Mouse (Mus musculus): Measurements from ENCODE around the gene Gba. TPM values are rescaled to one million over a fixed set of nuclear protein-coding genes. Genes with fewer than 3 reads are reported as not detected.

Gba gene
- 14.6 and 18.2 TPM in 2 replicates for polyA plus RNA-seq (2012; rRNA removed)

DNA sequence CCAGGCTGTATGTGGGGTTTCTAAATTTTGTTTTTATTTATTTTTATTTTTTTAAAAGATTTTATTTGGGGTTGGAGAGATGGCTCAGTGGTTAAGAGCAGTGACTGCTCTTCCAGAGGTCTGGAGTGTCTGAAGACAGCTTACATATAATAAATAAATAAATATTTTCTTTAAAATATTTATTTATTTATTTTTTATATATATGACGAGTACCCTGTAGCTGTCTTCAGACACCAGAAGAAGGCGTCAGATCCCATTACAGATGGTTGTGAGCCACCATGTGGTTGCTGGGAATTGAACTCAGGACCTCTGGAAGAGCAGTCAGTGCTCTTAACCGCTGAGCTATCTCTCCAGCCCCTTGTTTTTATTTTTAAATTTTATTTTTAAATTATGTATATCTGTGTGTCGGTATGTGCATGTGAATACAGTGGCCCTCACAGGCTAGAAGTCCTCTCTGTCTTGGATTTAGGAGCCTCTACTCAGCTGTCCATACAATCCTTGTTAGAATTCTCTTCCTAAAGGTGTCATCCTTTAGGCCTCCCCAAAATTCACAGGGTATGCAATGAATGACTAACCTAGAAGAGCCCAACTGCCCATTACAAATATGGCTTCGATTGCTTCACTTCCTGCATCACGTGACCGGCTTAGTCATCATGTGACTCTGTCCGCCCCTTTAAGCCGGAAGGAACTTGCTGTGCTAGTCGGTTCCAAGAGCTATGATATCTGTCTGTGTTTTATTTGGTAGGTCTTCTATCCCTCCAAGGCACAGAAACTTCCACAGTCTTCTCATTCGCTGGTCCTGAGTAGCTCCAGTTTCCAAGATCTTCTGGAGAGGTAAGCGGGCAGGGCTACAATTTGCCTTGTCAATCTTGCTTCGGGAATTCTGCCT, at the start of gene Gba:
Gba (plus strand) TSS at position 676 of the 889 bp plus-strand sequence.

DNA sequence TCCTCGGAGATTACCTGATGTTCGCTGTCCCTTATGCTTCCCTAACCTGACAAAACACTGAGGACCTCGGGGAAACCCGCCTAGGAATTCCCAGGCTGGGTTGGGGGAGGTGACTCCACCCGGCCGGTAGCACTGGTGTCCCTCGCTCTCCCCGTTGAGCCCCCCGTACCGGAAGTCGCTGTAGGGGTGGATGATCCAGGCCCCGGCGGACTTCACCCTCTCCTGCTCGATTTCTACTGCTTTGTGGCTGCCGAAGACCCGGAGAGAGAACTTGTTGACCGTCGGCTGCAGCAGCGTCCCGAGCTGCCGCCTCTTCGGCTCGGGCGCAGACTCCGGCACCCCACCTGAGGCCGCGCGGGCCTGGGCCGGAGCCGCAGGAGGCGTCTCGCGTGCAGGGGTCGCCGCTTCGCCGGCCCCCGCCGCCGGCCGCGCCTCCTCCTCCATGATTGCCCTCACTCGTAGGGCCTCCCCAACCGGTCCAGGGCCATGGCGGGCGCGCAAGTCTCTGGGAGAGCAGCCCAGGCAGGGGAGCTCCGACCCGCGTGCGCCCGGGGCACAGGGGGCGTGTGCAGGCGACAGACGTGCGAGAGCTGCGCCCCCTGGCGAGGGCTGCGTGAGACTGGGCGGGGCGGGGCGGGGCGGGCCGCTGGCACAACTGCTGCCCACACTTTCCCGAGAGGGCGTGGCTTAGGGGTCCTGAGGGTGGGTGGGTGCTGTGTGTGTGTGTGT, 42.9 kb upstream of the Gba start, which contains the start of gene Hcn3:
Hcn3 (minus strand) TSS at position 581 of the 729 bp plus-strand sequence.

GRCm38 (mm10) chr3:89164506-89165267, 38.0 kb upstream of the Gba start, which contains the start of gene Clk2:
Gene Clk2, plus strand, starts transcription at chr3:89164795.

DNA sequence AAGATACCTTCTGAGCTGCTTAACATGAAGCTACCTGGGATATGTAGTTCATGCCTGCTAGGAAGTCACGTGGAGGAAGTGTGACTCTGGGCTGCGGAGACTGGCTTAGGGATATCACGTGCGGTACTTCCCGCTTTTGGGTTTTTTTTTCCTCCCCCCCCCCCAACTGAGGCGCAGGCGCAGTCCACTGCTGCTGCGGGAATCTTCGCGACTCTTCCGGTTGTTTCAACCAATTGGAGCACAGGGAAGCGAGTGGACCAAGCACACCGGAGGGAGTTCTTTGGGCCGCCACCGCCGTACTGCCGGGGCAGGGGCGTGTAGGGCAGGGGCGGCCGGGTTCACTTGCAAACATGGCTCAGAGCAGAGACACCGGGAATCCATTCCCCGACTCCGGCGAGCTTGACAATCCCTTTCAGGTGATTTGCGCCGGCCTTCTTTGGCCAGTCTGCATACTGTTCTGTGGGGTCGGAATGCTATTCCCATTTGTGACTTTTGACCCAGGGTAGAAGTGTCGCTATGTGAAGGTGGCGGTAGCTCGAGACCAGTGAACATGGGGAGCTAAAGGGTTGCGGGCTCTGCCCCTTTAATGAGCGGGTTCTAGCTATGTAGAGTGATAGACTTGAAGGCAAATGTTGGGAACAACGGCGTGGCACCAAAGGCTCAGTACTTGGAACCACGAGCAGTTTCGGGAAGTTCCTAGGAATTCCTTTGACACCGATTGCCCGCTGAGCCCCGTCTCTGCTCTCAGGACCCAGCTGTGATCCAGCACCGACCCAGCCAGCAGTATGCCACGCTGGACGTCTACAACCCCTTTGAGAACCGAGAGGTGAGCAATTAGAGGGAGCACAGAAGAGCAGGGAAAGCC, 25.3 kb upstream of the Gba start, which contains the start of gene Scamp3:
Scamp3 (plus strand) TSS at position 232 of the 865 bp plus-strand sequence.

GRCm38 (mm10) chr3:89183058-89183958, 19.4 kb upstream of the Gba start, which contains the start of gene Fam189b:
Gene Fam189b, plus strand, starts transcription at chr3:89183143.

DNA sequence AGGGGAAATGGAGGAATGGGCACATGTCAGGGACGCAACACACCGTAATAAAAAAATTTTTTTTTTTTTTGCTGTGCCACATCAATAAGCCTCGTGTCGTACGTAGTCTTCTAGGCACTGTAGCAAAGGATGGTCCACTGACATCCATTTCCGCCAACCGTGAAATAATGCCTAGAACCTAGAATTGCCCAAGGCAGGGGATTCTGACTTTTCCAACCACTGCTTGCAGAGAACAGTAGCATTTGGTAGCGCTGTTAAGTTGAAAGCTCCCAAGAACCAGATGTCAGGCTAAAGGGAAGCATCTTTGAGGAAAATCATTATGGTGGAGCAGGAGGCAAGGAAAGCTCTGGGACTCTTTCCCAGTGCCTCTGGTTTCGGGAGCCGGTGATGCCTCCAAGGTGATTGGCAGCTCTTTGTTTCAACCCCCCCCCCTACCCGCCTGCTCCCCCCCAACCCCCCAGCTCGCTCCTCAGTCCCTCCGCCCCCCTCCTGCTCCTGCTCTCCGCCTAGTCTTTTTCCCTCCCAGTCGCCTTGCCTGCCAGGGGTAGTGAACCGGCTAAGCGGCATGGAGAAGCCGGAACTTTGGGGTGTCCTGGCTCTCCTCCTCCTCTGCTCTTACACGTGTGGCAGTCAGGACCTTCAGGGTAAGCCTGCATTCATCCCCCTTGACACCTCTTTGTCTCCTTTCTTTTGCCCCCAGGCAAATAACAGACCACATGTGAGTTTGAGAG, 12.1 kb downstream of the Gba start, which contains the start of gene Thbs3:
Thbs3 (plus strand) TSS at position 500 of the 731 bp plus-strand sequence.

GRCm38 (mm10) chr3:89226900-89227299, 24.2 kb downstream of the Gba start, which contains the start of gene Mtx1:
Gene Mtx1, minus strand, starts transcription at chr3:89227088.

DNA sequence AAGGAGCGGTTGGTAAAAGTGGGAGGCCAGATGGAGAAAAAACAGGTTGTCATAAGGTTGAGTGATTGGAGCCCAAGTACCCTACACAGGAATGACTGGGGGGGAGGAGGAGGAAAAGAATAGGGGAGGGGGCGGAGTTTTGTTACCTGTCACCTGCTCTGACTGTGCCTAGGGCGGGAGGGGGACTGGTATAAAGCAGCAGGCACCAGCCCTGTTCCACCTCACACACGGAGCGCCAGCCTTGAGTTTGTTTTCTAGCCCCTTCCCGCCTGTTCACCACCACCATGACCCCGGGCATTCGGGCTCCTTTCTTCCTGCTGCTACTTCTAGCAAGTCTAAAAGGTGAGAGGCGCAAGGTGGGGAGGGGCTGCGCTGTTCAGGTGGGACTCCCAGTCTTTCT, 26.1 kb downstream of the Gba start, which contains the start of gene Muc1:
Muc1 (plus strand) TSS at position 222 of the 400 bp plus-strand sequence.

DNA sequence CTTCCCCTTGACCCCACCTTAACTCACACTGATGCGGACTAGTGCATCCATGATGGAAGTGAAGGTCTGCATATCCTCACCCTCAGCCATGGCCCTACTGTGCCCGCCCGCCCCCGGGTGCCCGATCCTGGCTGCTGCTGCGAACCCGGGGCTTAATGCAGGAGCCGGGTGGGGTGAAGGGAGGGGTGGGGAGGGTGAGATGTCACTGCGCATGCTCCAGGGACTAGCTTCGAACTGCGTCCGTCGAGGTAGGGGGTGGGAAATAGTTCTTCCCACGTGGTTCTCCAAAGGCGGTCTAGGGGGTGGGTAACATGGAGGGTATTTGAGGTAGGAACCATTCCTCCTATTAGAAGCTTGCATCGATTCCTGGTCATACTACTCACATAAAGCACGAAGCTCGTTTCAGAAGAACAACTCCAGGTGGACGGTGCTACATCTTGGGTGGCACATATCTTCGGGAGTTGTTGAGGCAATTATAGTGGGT, 43.0 kb downstream of the Gba start, which contains the start of gene Krtcap2:
Krtcap2 (plus strand) TSS at position 279 of the 484 bp plus-strand sequence.

GRCm38 (mm10) chr3:89246261-89247100, 43.8 kb downstream of the Gba start, which contains the start of gene Trim46:
Gene Trim46, minus strand, starts transcription at chr3:89246309.

Other genes starting within 250 kb of the Gba start
- 4.5 and 5.2 TPM in 2 replicates for gene Rusc1, start 109.6 kb upstream of the Gba start, polyA plus RNA-seq (2012; rRNA removed)
- not detected in 2 replicates for gene Gm43738, start 101.8 kb upstream of the Gba start, polyA plus RNA-seq (2012; rRNA removed)
- gene Fdps, start 101.0 kb upstream of the Gba start, polyA plus RNA-seq (2012; rRNA removed): 120 and 142 TPM in 2 replicates
- gene Pklr, start 66.8 kb upstream of the Gba start, polyA plus RNA-seq (2012; rRNA removed): 123 and 144 TPM in 2 replicates
- gene Hcn3, start 42.7 kb upstream of the Gba start, polyA plus RNA-seq (2012; rRNA removed): 0.23 and 0.28 TPM in 2 replicates
- gene Clk2, start 38.1 kb upstream of the Gba start, polyA plus RNA-seq (2012; rRNA removed): 26.2 and 28.4 TPM in 2 replicates
- 31.9 and 35.9 TPM in 2 replicates for gene Scamp3, start 25.5 kb upstream of the Gba start, polyA plus RNA-seq (2012; rRNA removed)
- 3.6 and 3.7 TPM in 2 replicates for gene Fam189b, start 19.8 kb upstream of the Gba start, polyA plus RNA-seq (2012; rRNA removed)
- 1.1 and 3.1 TPM in 2 replicates for gene Thbs3, start 12.3 kb downstream of the Gba start, polyA plus RNA-seq (2012; rRNA removed)
- 71.4 and 87.2 TPM in 2 replicates for gene Mtx1, start 24.2 kb downstream of the Gba start, polyA plus RNA-seq (2012; rRNA removed)
- 0.08 and 0.14 TPM in 2 replicates for gene Muc1, start 26.1 kb downstream of the Gba start, polyA plus RNA-seq (2012; rRNA removed)
- 23.3 and 25.5 TPM in 2 replicates for gene Krtcap2, start 43.0 kb downstream of the Gba start, polyA plus RNA-seq (2012; rRNA removed)
- gene Trim46, start 43.4 kb downstream of the Gba start, polyA plus RNA-seq (2012; rRNA removed): 0.19 and 0.23 TPM in 2 replicates
- gene Dpm3, start 56.4 kb downstream of the Gba start, polyA plus RNA-seq (2012; rRNA removed): 82.7 and 87.0 TPM in 2 replicates
- 14.5 and 16.6 TPM in 2 replicates for gene Slc50a1, start 67.6 kb downstream of the Gba start, polyA plus RNA-seq (2012; rRNA removed)
- gene Efna1, start 78.2 kb downstream of the Gba start, polyA plus RNA-seq (2012; rRNA removed): 3.6 and 3.7 TPM in 2 replicates
- gene Efna3, start 120.0 kb downstream of the Gba start, polyA plus RNA-seq (2012; rRNA removed): 0.03 and 0.15 TPM in 2 replicates
- gene Efna4, start 135.1 kb downstream of the Gba start, polyA plus RNA-seq (2012; rRNA removed): 0.82 and 0.97 TPM in 2 replicates
- 5.7 and 6.1 TPM in 2 replicates for gene Adam15, start 147.1 kb downstream of the Gba start, polyA plus RNA-seq (2012; rRNA removed)
- gene Dcst2, start 159.0 kb downstream of the Gba start, polyA plus RNA-seq (2012; rRNA removed): 0.03 and 0.06 TPM in 2 replicates
- gene Dcst1, start 162.3 kb downstream of the Gba start, polyA plus RNA-seq (2012; rRNA removed): 0.01 TPM in 1 of 2 replicates, not detected in the other
- gene Zbtb7b, start 191.8 kb downstream of the Gba start, polyA plus RNA-seq (2012; rRNA removed): 5.4 and 7.3 TPM in 2 replicates
- 0.49 and 0.61 TPM in 2 replicates for gene Lenep, start 199.9 kb downstream of the Gba start, polyA plus RNA-seq (2012; rRNA removed)
- gene Flad1, start 208.9 kb downstream of the Gba start, polyA plus RNA-seq (2012; rRNA removed): 9.2 and 9.8 TPM in 2 replicates
- gene Cks1b, start 215.5 kb downstream of the Gba start, polyA plus RNA-seq (2012; rRNA removed): 124 and 141 TPM in 2 replicates
- gene Shc1, start 215.5 kb downstream of the Gba start, polyA plus RNA-seq (2012; rRNA removed): 34.7 and 39.6 TPM in 2 replicates
- gene Pygo2, start 227.3 kb downstream of the Gba start, polyA plus RNA-seq (2012; rRNA removed): 13.1 and 15.0 TPM in 2 replicates
- 2.9 and 3.3 TPM in 2 replicates for gene Pbxip1, start 233.8 kb downstream of the Gba start, polyA plus RNA-seq (2012; rRNA removed)